Mouse (Mus musculus): Measurements from ENCODE around the gene Cdk5rap2. TPM values are rescaled to one million over a fixed set of nuclear protein-coding genes. Genes with fewer than 3 reads are reported as not detected.

Gene Cdk5rap2
- polyA plus RNA-seq, 1 experiment from 2014 or later = 23.3 TPM

- Histone ChIP-seq H3K27ac (replicated peaks; ENCODE audit: low read depth, low read length) (no peak overlapping the region), H3K4me1 (ENCODE audit: control insufficient read depth, insufficient read depth, low read length) (no peaks in the 10 kb centered on the region), H3K4me2 (ENCODE audit: low read depth, low read length) (no peak overlapping the region), H3K36me3 (replicated peaks; ENCODE audit: control insufficient read depth, insufficient read depth, low read depth, low read length) (no peaks in the 10 kb centered on the region), H3K4me3 (ENCODE audit: low read depth, low read length) (no peak overlapping the region), H3K9ac (replicated peaks; ENCODE audit: low read length) (no peak overlapping the region), H3K9me3 (replicated peaks; ENCODE audit: control insufficient read depth, low read length) (no peaks in the 10 kb centered on the region), H3K27me3 (ENCODE audit: control insufficient read depth, insufficient read depth, low read length) (no peaks in the 10 kb centered on the region)
- 90% methylated on average over 4 of the region's 4 CpGs for WGBS
- DNase-seq (ENCODE audit: low spot score) (no peak), ATAC-seq (replicated peaks; ENCODE audit: insufficient number of reproducible peaks, low FRiP score, low TSS enrichment, low read depth) (no peak)
These were observed 190.5 kb downstream of the Cdk5rap2 start for GRCm38 (mm10) chr4:70219776-70220175.

DNA sequence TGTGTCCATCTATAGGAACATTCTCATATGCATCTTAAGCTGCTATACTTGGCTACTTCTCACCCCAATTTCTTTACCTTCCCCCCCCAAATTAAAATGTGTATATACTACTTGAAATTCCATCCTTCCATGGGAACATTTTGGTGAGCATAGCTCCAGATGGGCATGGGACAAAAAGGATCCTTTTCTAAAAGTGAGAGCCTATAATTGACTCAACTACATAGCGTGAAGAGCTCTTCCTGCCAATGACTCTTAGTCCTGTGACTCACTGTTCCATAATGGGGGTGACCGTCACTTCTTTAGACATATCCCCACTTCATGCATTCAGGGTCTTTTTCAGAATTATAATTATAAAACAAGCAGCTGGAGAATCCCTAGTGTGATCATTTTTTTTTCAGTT lies 224.3 kb downstream of the Cdk5rap2 start:
- ATAC-seq (replicated peaks; ENCODE audit: insufficient number of reproducible peaks, low FRiP score, low TSS enrichment, low read depth) (no peak), DNase-seq (ENCODE audit: low spot score) (no peak)
- Histone ChIP-seq H3K4me2 (ENCODE audit: low read depth, low read length) (no peak overlapping the region), H3K36me3 (replicated peaks; ENCODE audit: control insufficient read depth, insufficient read depth, low read depth, low read length) (no peaks in the 10 kb centered on the region), H3K27ac (replicated peaks; ENCODE audit: low read depth, low read length) (no peak overlapping the region), H3K4me1 (ENCODE audit: control insufficient read depth, insufficient read depth, low read length) (no peaks in the 10 kb centered on the region), H3K4me3 (ENCODE audit: low read depth, low read length) (no peak overlapping the region), H3K9ac (replicated peaks; ENCODE audit: low read length) (no peak overlapping the region), H3K9me3 (replicated peaks; ENCODE audit: control insufficient read depth, low read length) (no peaks in the 10 kb centered on the region), H3K27me3 (ENCODE audit: control insufficient read depth, insufficient read depth, low read length) (no peaks in the 10 kb centered on the region)
- 84% methylated on average over 2 of the region's 2 CpGs for WGBS

Other genes starting within 250 kb of the Cdk5rap2 start
- gene Megf9, start 124.6 kb upstream of the Cdk5rap2 start, polyA plus RNA-seq (2014; fragmentation: Nextera tagmentation; extraction: Ambion mirVana) = 16.1 and 18.4 TPM in 2 replicates